Mouse (Mus musculus) lung, embryonic 14.5 days (tissue): ENCODE measurements around the gene Snx8. TPM values are rescaled to one million over a fixed set of nuclear protein-coding genes. Genes with fewer than 3 reads are reported as not detected.
A peak's percentile ranks its signal among the peaks of the same experiment; 100 is the strongest.

Source experiments
- ATAC-seq: fragments of 200-750 bp; cut with Nextera tagmentation; 2 replicates; pipeline ENCODE4 v1.8.0; 2017; ENCODE audit warnings: mild to moderate bottlenecking, moderate TSS enrichment, moderate library complexity; ENCODE audit not compliant: insufficient read depth
- DNase-seq: peaks from one replicate; pipeline ENCODE4 v3.0.0-alpha.2; 2015
- H3K27ac ChIP-seq: fragments of 300-500 bp; sonication (generic); 2 replicates; pipeline ENCODE4 v1.5.1; 2014; ENCODE audit warnings: low read depth, mild to moderate bottlenecking, moderate library complexity
- H3K27me3 ChIP-seq: fragments of 300-500 bp; sonication (generic); 2 replicates; pipeline ENCODE4 v1.6.1; 2014; ENCODE audit warnings: low read length, control low read depth; ENCODE audit not compliant: insufficient read depth
- H3K36me3 ChIP-seq: fragments of 300-500 bp; sonication (generic); 2 replicates; pipeline ENCODE4 v1.6.1; 2014; ENCODE audit warnings: control low read depth; ENCODE audit not compliant: insufficient read depth
- H3K4me1 ChIP-seq: fragments of 300-500 bp; sonication (generic); 2 replicates; pipeline ENCODE4 v1.6.1; 2014; ENCODE audit warnings: antibody characterized with exemption, control low read depth; ENCODE audit not compliant: insufficient read depth
- H3K4me2 ChIP-seq: fragments of 300-500 bp; sonication (generic); 2 replicates; pipeline ENCODE4 v1.6.1; 2014; ENCODE audit warnings: mild to moderate bottlenecking
- H3K4me3 ChIP-seq: fragments of 300-500 bp; sonication (generic); 2 replicates; pipeline ENCODE4 v1.5.1; 2014; ENCODE audit warnings: low read depth, low read length
- H3K9ac ChIP-seq: fragments of 300-500 bp; sonication (generic); 2 replicates; pipeline ENCODE4 v1.6.1; 2014
- H3K9me3 ChIP-seq: fragments of 300-500 bp; sonication (generic); 2 replicates; pipeline ENCODE4 v1.6.1; 2016; ENCODE audit warnings: low read depth, low read length, control low read depth
- CTCF ChIP-seq: IDR thresholded peaks from 2 replicates; pipeline ENCODE4 v1.5.1; 2016; ENCODE audit warnings: antibody characterized with exemption, low read depth
- WGBS: fragments of 180-500 bp; shearing (Covaris S2); extraction: QIAGEN DNeasy Blood & Tissue Kit; methylation state at CpG from one replicate; pipeline ENCODE4 v1.1.7; 2014; 5-methylcytosine and 5-hydroxymethylcytosine counted together
- microRNA-seq: library from miRNA; unstranded; fragments of <30 nt; microRNA quantifications from one replicate; pipeline ENCODE4, GENCODE M21; 2016; ENCODE audit warnings: borderline number of aligned reads
- polyA plus RNA-seq: library from polyadenylated mRNA; unstranded; fragments of >200 nt; fragmentation: Nextera tagmentation; extraction: Ambion mirVana; gene quantifications from 2 replicates; pipeline ENCODE4 v1.2.1, GENCODE M21; 2014

Gene Snx8
- polyA plus RNA-seq, 1 experiment from 2014 or later = 9.5 TPM

GRCm38 (mm10) chr5:140306016-140306415 lies 83.0 kb downstream of the Snx8 start:
- Histone ChIP-seq H3K4me3 (no peak overlapping the region), H3K4me2 (no peak overlapping the region), H3K27ac (no peak overlapping the region), H3K4me1 (no peaks in the 10 kb centered on the region), H3K9ac (no peak overlapping the region), H3K36me3 (peaks cover 84% of the 10 kb centered on the region), H3K9me3 (no peaks in the 10 kb centered on the region), H3K27me3 (no peaks in the 10 kb centered on the region)
- DNase-seq (no peak), ATAC-seq (no peak)
- no peak for TF ChIP-seq CTCF
- 71% methylated on average over 8 of the region's 8 CpGs for WGBS

- Histone ChIP-seq H3K4me3 (no peak overlapping the region), H3K27me3 (no peaks in the 10 kb centered on the region), H3K27ac (no peak overlapping the region), H3K9me3 (no peaks in the 10 kb centered on the region), H3K4me2 (no peak overlapping the region), H3K36me3 (peaks cover 79% of the 10 kb centered on the region), H3K9ac (no peak overlapping the region), H3K4me1 (no peaks in the 10 kb centered on the region)
- ATAC-seq (no peak), DNase-seq (no peak)
- WGBS = 94% methylated on average over 4 of the region's 4 CpGs
- no peak for TF ChIP-seq CTCF
Measured at GRCm38 (mm10) chr5:140298291-140298690, 90.8 kb downstream of the Snx8 start.

GRCm38 (mm10) chr5:140292152-140292551 lies 96.9 kb downstream of the Snx8 start:
- no peak overlapping the region for H3K27ac ChIP-seq
- H3K27me3 ChIP-seq = no peaks in the 10 kb centered on the region
- no peaks in the 10 kb centered on the region for H3K4me1 ChIP-seq
- peaks cover 79% of the 10 kb centered on the region for H3K36me3 ChIP-seq
- TF ChIP-seq CTCF = peak; percentile 76
- H3K9ac ChIP-seq = no peak overlapping the region
- no peaks in the 10 kb centered on the region for H3K9me3 ChIP-seq
- H3K4me3 ChIP-seq = no peak overlapping the region
- ATAC-seq (no peak), DNase-seq (peak; percentile 68)
- WGBS = 77% methylated on average over 1 of the region's 1 CpGs
- H3K4me2 ChIP-seq = no peak overlapping the region

Small RNA genes within 50 kb of the gene (microRNA-seq; reads per million reads assigned to microRNA genes)
- gene Mir7038 = not detected

Other genes starting within 250 kb of the Snx8 start
- 52.6 and 61.6 TPM in 2 replicates for gene Mad1l1, start 67.7 kb downstream of the Snx8 start, polyA plus RNA-seq
- 44.2 and 47.5 TPM in 2 replicates for gene Nudt1, start 67.6 kb downstream of the Snx8 start, polyA plus RNA-seq
- gene Mrm2, start 57.4 kb downstream of the Snx8 start, polyA plus RNA-seq = 18.3 and 19.9 TPM in 2 replicates
- 172 and 184 TPM in 2 replicates for gene Eif3b, start 30.1 kb upstream of the Snx8 start, polyA plus RNA-seq
- gene Gm4869, start 56.4 kb upstream of the Snx8 start, polyA plus RNA-seq = not detected in 2 replicates
- gene Chst12, start 116.3 kb upstream of the Snx8 start, polyA plus RNA-seq = 21.5 and 22.0 TPM in 2 replicates
- not detected in 2 replicates for gene Grifin, start 175.8 kb upstream of the Snx8 start, polyA plus RNA-seq
- 20.5 and 22.0 TPM in 2 replicates for gene Lfng, start 218.1 kb upstream of the Snx8 start, polyA plus RNA-seq